Comparison of ENCODE assay signal across 13 mouse cellular contexts in genomic region chr2:157692365-157692932, GRCm38 (mm10). TPM values are rescaled to one million over a fixed set of nuclear protein-coding genes. Genes with fewer than 3 reads are reported as not detected.
DNase-seq lines count a peak whose midpoint lies in the region; ATAC-seq lines count a peak whose summit lies in the region.
"Had no signal": no experiment of that assay in that cellular context is flagged by ENCODE, and none has a peak within 500 bp of the region (broad histone marks: within the 10 kb centered on the region; RNA-seq: fewer than 3 reads in every experiment).

No protein-coding gene starts in this region.

- H3K36me3 ChIP-seq in forebrain, embryonic 12.5 days (replicated peaks) = no peaks in the 10 kb centered on the region
- no peaks in the 10 kb centered on the region for H3K36me3 ChIP-seq in forebrain, embryonic 15.5 days
- H3K36me3 ChIP-seq in neural tube, embryonic 11.5 days (ENCODE audit: control insufficient read depth, insufficient read depth, low read length) = no peaks in the 10 kb centered on the region
- no peaks in the 10 kb centered on the region for H3K36me3 ChIP-seq in intestine, embryonic 16.5 days (ENCODE audit: control insufficient read depth, insufficient read depth, low read length)

- H3K27ac ChIP-seq in forebrain, embryonic 12.5 days = peak overlapping the region; percentile 59
- no peak overlapping the region for H3K27ac ChIP-seq in forebrain, embryonic 15.5 days (replicated peaks)
- H3K27ac ChIP-seq in neural tube, embryonic 11.5 days (ENCODE audit: low read depth, low read length) = peak overlapping the region; percentile 60
- no peak overlapping the region for H3K27ac ChIP-seq in intestine, embryonic 16.5 days (ENCODE audit: low read length)

- H3K4me3 ChIP-seq in forebrain, embryonic 12.5 days (replicated peaks) = no peak overlapping the region
- no peak overlapping the region for H3K4me3 ChIP-seq in forebrain, embryonic 15.5 days
- H3K4me3 ChIP-seq in neural tube, embryonic 11.5 days (ENCODE audit: low read depth, low read length) = no peak overlapping the region
- H3K4me3 ChIP-seq in intestine, embryonic 16.5 days (ENCODE audit: low read length) = no peak overlapping the region

- peaks cover 40% of the 10 kb centered on the region for H3K4me1 ChIP-seq in forebrain, embryonic 12.5 days
- peaks cover 26% of the 10 kb centered on the region for H3K4me1 ChIP-seq in forebrain, embryonic 15.5 days
- H3K4me1 ChIP-seq in neural tube, embryonic 11.5 days (ENCODE audit: control insufficient read depth, insufficient read depth, low read length) = peaks cover 18% of the 10 kb centered on the region
- H3K4me1 ChIP-seq in intestine, embryonic 16.5 days (ENCODE audit: control insufficient read depth, insufficient read depth, low read length) = no peaks in the 10 kb centered on the region

- H3K4me2 ChIP-seq in forebrain, embryonic 12.5 days = peak overlapping the region; percentile 21; the same call in 1 of the 2 replicates
- H3K4me2 ChIP-seq in forebrain, embryonic 15.5 days (replicated peaks) = no peak overlapping the region
- no peak overlapping the region for H3K4me2 ChIP-seq in neural tube, embryonic 11.5 days (ENCODE audit: low read depth)
- no peak overlapping the region for H3K4me2 ChIP-seq in intestine, embryonic 16.5 days (ENCODE audit: low read depth, low read length)
- H3K4me2 ChIP-seq: heart, embryonic 11.5 days had no signal

- H3K9me3 ChIP-seq in forebrain, embryonic 12.5 days = no peaks in the 10 kb centered on the region
- H3K9me3 ChIP-seq in forebrain, embryonic 15.5 days = no peaks in the 10 kb centered on the region
- no peaks in the 10 kb centered on the region for H3K9me3 ChIP-seq in neural tube, embryonic 11.5 days (ENCODE audit: control insufficient read depth, low read length)
- no peaks in the 10 kb centered on the region for H3K9me3 ChIP-seq in intestine, embryonic 16.5 days (ENCODE audit: control insufficient read depth, low read length)

- WGBS in forebrain, embryonic 12.5 days = 9% methylated on average over 17 of the region's 17 CpGs
- WGBS in forebrain, embryonic 15.5 days = 8% methylated on average over 17 of the region's 17 CpGs
- WGBS in neural tube, embryonic 11.5 days = 33% methylated on average over 17 of the region's 17 CpGs
- WGBS in intestine, embryonic 16.5 days = 38% methylated on average over 17 of the region's 17 CpGs

- peak; percentile 29 for DNase-seq in neural tube, embryonic 11.5 days (ENCODE audit: low spot score)
- no peak for DNase-seq in neural tube, embryonic 10.5 days (ENCODE audit: extremely low spot score, low spot score)
- DNase-seq in kidney, postnatal 10 days = peak; percentile 33
- peak; percentile 80 for DNase-seq in retina, postnatal 1 day
- DNase-seq in cerebellum, adult 11-12 months = no peak
- DNase-seq: adrenal gland, adult 2 months; lung, adult 2 months; thymus, postnatal 14 days had no signal

- H3K9ac ChIP-seq in forebrain, embryonic 12.5 days = no peak overlapping the region
- no peak overlapping the region for H3K9ac ChIP-seq in forebrain, embryonic 15.5 days (replicated peaks)
- H3K9ac ChIP-seq in neural tube, embryonic 11.5 days (ENCODE audit: low read length) = no peak overlapping the region
- H3K9ac ChIP-seq in intestine, embryonic 16.5 days (ENCODE audit: low read depth, low read length) = no peak overlapping the region

- peaks cover 37% of the 10 kb centered on the region for H3K27me3 ChIP-seq in forebrain, embryonic 12.5 days
- no peaks in the 10 kb centered on the region for H3K27me3 ChIP-seq in forebrain, embryonic 15.5 days
- no peaks in the 10 kb centered on the region for H3K27me3 ChIP-seq in neural tube, embryonic 11.5 days (ENCODE audit: control insufficient read depth, insufficient read depth, low read length)
- no peaks in the 10 kb centered on the region for H3K27me3 ChIP-seq in intestine, embryonic 16.5 days (replicated peaks; ENCODE audit: control insufficient read depth, insufficient read depth, low read length)

- ATAC-seq in forebrain, embryonic 12.5 days (ENCODE audit: low FRiP score) = no peak; the same call in 1 of the 2 replicates
- no peak for ATAC-seq in forebrain, embryonic 15.5 days (replicated peaks)
- no peak for ATAC-seq in neural tube, embryonic 11.5 days (ENCODE audit: insufficient read depth, low FRiP score, low TSS enrichment)
- ATAC-seq in intestine, embryonic 16.5 days = no peak
- ATAC-seq: intestine, postnatal 0 days had no signal

RNA-seq across cellular contexts. Expression of gene Ctnnbl1, which starts 44.8 kb away (rescaled TPM):
- 100 and 101 TPM in 2 replicates for polyA plus RNA-seq in forebrain, embryonic 12.5 days (2016; fragmentation: Nextera tagmentation; extraction: Ambion mirVana)
- 81.1 and 82.5 TPM in 2 replicates for polyA plus RNA-seq in forebrain, embryonic 15.5 days (2015; fragmentation: Nextera tagmentation; extraction: Ambion mirVana)
- 96.5 and 106 TPM in 2 replicates for polyA plus RNA-seq in neural tube, embryonic 11.5 days (2014; fragmentation: Nextera tagmentation; extraction: Ambion mirVana)
- 40.3 and 48.2 TPM in 2 replicates for polyA plus RNA-seq in intestine, embryonic 16.5 days (2015; fragmentation: Nextera tagmentation; extraction: Ambion mirVana)

Comparison
In these comparisons a context has a peak if more than half of its experiments do, and no peak if none do; other contexts are left out.
1. H3K27ac ChIP-seq: peak in forebrain, embryonic 12.5 days (single experiment) and neural tube, embryonic 11.5 days (single experiment); none in forebrain, embryonic 15.5 days (single experiment) and intestine, embryonic 16.5 days (single experiment).
2. DNase-seq: peak in neural tube, embryonic 11.5 days (single experiment), kidney, postnatal 10 days (single experiment) and retina, postnatal 1 day (single experiment); none in neural tube, embryonic 10.5 days (single experiment) and cerebellum, adult 11-12 months (single experiment).